Mouse (Mus musculus) urinary bladder, postnatal 10 days (tissue): ENCODE data around the gene Myo9b.
"Not testable (repeated sequence)": the region's sequence is repeated elsewhere in the genome, so short reads cannot be mapped to it uniquely, and the experiment has no call there.

Experiments
- DNase-seq: peaks from one replicate; pipeline ENCODE4 v3.0.0; 2022; ENCODE audit warnings: low spot score

The Myo9b gene

GRCm38 (mm10) chr8:71272286-71273150 is at the start of gene Myo9b, which contains the start of gene Haus8:
Myo9b (plus strand) TSS chr8:71272714.
Haus8 (minus strand) TSS chr8:71272934.
- peak; percentile 88 for DNase-seq

- no peak for DNase-seq
These were observed 48.0 kb upstream of the Myo9b start for GRCm38 (mm10) chr8:71224560-71224959.

GRCm38 (mm10) chr8:71242757-71243156 is 29.8 kb upstream of the Myo9b start:
- DNase-seq = no peak

GRCm38 (mm10) chr8:71248203-71248602 is 24.3 kb upstream of the Myo9b start:
- DNase-seq = no peak

GRCm38 (mm10) chr8:71256545-71257232 is 15.8 kb upstream of the Myo9b start:
- DNase-seq = no peak

GRCm38 (mm10) chr8:71261234-71261633 is 11.3 kb upstream of the Myo9b start:
- no peak for DNase-seq

GRCm38 (mm10) chr8:71267690-71268089 is 4.8 kb upstream of the Myo9b start:
- DNase-seq = no peak

- not testable (repeated sequence) for DNase-seq
These were observed 4.2 kb upstream of the Myo9b start for GRCm38 (mm10) chr8:71268286-71268685.

- DNase-seq = no peak
These were observed 884 bp upstream of the Myo9b start for GRCm38 (mm10) chr8:71271630-71272029.

GRCm38 (mm10) chr8:71273151-71273510 is 617 bp downstream of the Myo9b start:
- no peak for DNase-seq

GRCm38 (mm10) chr8:71274478-71274877 is 2.0 kb downstream of the Myo9b start:
- DNase-seq = no peak

- DNase-seq = no peak
These were observed 3.7 kb downstream of the Myo9b start for GRCm38 (mm10) chr8:71276166-71276565.

- DNase-seq = not testable (repeated sequence)
These were observed 6.9 kb downstream of the Myo9b start for GRCm38 (mm10) chr8:71279409-71279808.

GRCm38 (mm10) chr8:71281731-71282130 is 9.2 kb downstream of the Myo9b start:
- DNase-seq = not testable (repeated sequence)

GRCm38 (mm10) chr8:71282621-71283020 is 10.1 kb downstream of the Myo9b start:
- DNase-seq = no peak

GRCm38 (mm10) chr8:71286223-71286622 is 13.7 kb downstream of the Myo9b start:
- not testable (repeated sequence) for DNase-seq

GRCm38 (mm10) chr8:71288441-71288949 is 16.0 kb downstream of the Myo9b start:
- no peak for DNase-seq

GRCm38 (mm10) chr8:71289098-71289497 is 16.6 kb downstream of the Myo9b start:
- DNase-seq = no peak

GRCm38 (mm10) chr8:71290211-71290610 is 17.7 kb downstream of the Myo9b start:
- no peak for DNase-seq

GRCm38 (mm10) chr8:71290911-71291310 is 18.4 kb downstream of the Myo9b start:
- no peak for DNase-seq

GRCm38 (mm10) chr8:71291351-71291750 is 18.8 kb downstream of the Myo9b start:
- no peak for DNase-seq

- DNase-seq = not testable (repeated sequence)
These were observed 21.4 kb downstream of the Myo9b start for GRCm38 (mm10) chr8:71293930-71294329.

GRCm38 (mm10) chr8:71296188-71296621 is 23.7 kb downstream of the Myo9b start:
- no peak for DNase-seq
